Mouse (Mus musculus): ENCODE results near the gene Tspan18. TPM values are rescaled to one million over a fixed set of nuclear protein-coding genes. Genes with fewer than 3 reads are reported as not detected.

The Tspan18 gene
- polyA plus RNA-seq, 1 experiment from 2014 or later, result 41.8 TPM

DNA sequence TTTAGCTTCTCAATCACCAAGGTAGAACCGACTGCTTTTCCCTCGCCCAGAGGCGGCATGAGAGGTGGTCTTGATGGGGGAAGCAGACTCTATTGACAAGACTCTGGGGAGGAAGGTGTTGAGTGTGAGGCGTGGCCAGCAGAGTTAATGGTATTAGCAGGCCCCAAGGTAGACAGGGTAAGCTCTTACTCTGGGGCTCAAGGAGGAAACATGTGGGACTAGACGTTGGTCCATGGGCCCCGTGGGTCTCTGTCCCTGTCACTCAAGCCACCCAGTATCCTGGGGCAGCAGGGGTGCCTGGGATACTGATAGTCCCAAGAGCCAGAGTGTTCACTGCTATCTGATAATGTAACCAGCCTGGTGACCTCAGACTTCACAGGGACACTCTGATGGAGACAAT, 26.0 kb upstream of the Tspan18 start:
- Histone ChIP-seq H3K4me2 (no peak overlapping the region), H3K27me3 (no peaks in the 10 kb centered on the region), H3K36me3 (no peaks in the 10 kb centered on the region), H3K9ac (no peak overlapping the region), H3K9me3 (no peaks in the 10 kb centered on the region), H3K27ac (replicated peaks) (no peak overlapping the region), H3K4me1 (replicated peaks) (peaks cover 21% of the 10 kb centered on the region), H3K4me3 (no peak overlapping the region)
- ATAC-seq (ENCODE audit: low read depth), result no peak
- WGBS, result 80% methylated on average over 6 of the region's 6 CpGs

DNA sequence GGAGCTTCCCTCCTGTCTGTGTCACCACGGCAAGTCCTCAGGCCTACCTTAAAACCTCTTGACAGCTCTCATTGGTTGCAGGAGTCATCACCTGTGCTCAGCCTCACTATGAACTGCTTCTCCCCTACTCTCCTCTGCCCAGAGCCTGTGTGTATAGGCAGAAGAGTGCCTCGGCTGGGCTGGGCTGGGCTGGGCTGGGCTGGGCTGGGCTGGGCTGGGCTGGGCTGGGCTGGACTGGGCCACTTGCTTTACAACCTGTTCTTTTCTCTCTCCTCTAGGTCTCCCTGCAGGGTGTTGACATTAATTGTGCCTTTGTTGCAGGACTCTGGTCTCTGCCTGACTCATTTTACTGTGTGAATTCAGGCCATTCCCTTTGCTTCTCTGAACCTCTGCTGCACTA, 23.1 kb upstream of the Tspan18 start:
- no peak overlapping the region for H3K4me2 ChIP-seq
- no peaks in the 10 kb centered on the region for H3K27me3 ChIP-seq
- 26% methylated on average over 2 of the region's 2 CpGs for WGBS
- peaks cover 24% of the 10 kb centered on the region for H3K4me1 ChIP-seq (replicated peaks)
- no peaks in the 10 kb centered on the region for H3K36me3 ChIP-seq
- H3K9me3 ChIP-seq, result no peaks in the 10 kb centered on the region
- no peak overlapping the region for H3K4me3 ChIP-seq
- H3K9ac ChIP-seq, result no peak overlapping the region
- ATAC-seq (ENCODE audit: low read depth), result no peak
- H3K27ac ChIP-seq (replicated peaks), result no peak overlapping the region

DNA sequence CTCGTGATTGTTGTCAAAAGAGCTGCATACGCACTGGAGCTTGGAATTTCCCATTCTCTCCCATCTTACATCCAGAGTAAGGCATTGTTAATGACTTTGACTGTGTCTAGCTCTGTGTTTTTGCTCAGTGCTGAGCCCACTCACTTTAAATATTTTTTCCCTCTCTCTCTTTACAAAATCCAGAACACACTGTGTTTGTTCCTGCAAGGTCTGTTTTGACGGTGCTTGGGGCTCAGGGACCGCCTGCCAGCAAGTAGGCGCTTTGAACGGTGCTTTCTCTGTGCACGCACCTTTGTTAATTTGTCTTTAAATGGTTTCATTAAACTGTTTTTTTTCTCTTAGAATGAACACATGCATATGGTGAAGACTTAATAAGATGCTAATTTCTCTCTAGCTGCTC, 21.5 kb upstream of the Tspan18 start:
- H3K27me3 ChIP-seq, result no peaks in the 10 kb centered on the region
- no peak for ATAC-seq (ENCODE audit: low read depth)
- WGBS, result 37% methylated on average over 7 of the region's 7 CpGs
- H3K4me1 ChIP-seq (replicated peaks), result peaks cover 24% of the 10 kb centered on the region
- H3K9me3 ChIP-seq, result no peaks in the 10 kb centered on the region
- no peaks in the 10 kb centered on the region for H3K36me3 ChIP-seq
- H3K4me3 ChIP-seq, result no peak overlapping the region
- H3K9ac ChIP-seq, result 0 out of 2 replicates have a peak overlapping the region, but pooled peaks have one; percentile 4
- peak overlapping the region; percentile 69 for H3K27ac ChIP-seq (replicated peaks)
- no peak overlapping the region for H3K4me2 ChIP-seq

DNA sequence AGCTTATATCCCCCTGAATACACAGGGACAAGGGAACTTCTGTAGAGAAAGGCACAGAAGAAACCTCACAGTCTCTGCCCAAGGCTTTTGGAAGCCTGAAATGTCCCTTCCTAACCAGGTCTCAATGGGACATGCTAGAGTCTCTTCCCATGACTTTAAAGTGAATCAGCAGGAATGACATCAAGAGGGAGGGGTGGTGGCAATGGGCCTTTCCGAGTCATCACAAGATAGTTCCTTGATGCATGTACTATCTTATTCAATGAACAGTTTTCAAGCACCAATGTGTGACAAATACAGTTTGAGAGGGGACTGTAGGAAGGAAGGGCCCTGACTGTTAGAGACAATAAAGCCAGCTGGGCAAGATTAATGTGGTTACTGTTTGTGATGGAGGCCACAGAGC, 20.3 kb upstream of the Tspan18 start:
- WGBS, result 61% methylated on average over 1 of the region's 1 CpGs
- Histone ChIP-seq H3K27me3 (no peaks in the 10 kb centered on the region), H3K4me1 (replicated peaks) (peaks cover 24% of the 10 kb centered on the region), H3K36me3 (no peaks in the 10 kb centered on the region), H3K4me3 (no peak overlapping the region), H3K9ac (no peak overlapping the region), H3K9me3 (no peaks in the 10 kb centered on the region), H3K27ac (replicated peaks) (peak overlapping the region; percentile 69; the same call in 1 of the 2 replicates), H3K4me2 (no peak overlapping the region)
- ATAC-seq (ENCODE audit: low read depth), result no peak

DNA sequence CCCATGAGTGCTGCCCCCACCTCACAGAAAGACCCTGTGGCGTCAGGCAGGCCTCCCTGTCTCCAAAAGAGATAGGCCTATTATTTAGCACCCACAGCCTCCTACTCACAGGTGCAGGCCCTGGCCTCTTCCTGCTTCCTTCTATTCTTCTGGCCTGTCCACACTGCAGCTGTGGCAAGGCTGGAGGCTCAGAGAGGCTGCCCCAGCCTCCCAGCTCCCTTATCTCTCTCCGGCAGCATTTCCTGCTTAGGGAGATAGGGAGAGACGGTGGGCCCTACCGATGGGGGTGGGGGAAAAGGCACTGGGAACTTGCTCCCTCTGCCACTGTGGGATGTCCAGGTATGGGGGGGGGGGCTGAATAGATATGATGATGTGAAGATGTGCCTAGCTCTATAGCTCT, 19.4 kb upstream of the Tspan18 start:
- no peak overlapping the region for H3K9ac ChIP-seq
- no peak overlapping the region for H3K27ac ChIP-seq (replicated peaks)
- no peaks in the 10 kb centered on the region for H3K36me3 ChIP-seq
- H3K4me2 ChIP-seq, result no peak overlapping the region
- no peak for ATAC-seq (ENCODE audit: low read depth)
- no peaks in the 10 kb centered on the region for H3K27me3 ChIP-seq
- no peak overlapping the region for H3K4me3 ChIP-seq
- peaks cover 26% of the 10 kb centered on the region for H3K4me1 ChIP-seq (replicated peaks)
- 80% methylated on average over 4 of the region's 4 CpGs for WGBS
- no peaks in the 10 kb centered on the region for H3K9me3 ChIP-seq

DNA sequence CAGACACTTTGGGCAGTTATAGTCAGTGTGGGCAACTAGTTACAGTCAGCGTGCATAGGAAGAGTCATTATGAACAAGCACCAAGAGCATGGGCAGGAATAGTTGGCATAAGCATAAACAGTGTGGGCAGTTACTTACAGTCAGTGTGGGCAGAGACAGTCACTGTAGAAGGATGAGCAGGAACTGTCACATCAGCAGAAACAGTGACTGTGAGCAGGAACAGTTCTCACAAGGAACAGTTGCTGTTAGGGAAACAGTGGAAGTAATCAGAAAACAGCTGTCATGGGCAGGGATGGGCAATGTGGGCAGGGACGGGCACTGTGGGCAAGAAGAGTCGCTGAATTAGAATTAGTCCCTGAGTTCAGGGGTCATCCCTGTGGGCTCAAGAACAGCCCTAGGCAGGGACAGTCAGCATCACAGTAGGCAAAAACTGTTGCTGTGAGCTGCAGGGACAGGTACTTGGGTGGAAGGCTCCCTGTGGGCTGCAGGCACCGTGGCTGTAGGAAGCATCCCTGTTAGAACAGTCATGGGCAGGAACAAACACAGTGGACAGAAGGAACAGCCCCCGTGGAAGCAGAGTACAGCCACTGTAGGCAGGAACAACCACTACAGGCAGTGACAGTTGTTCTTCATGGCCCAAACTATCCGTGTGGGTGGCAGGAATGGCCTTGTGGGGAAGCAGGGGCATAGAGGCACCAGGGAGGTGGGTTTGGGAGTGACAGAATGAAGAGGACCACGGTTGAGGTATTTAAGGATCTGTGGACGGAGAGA, 18.8 kb upstream of the Tspan18 start:
- Histone ChIP-seq H3K27me3 (no peaks in the 10 kb centered on the region), H3K4me2 (no peak overlapping the region), H3K9me3 (no peaks in the 10 kb centered on the region), H3K27ac (replicated peaks) (no peak overlapping the region), H3K9ac (no peak overlapping the region), H3K36me3 (no peaks in the 10 kb centered on the region), H3K4me1 (replicated peaks) (peaks cover 32% of the 10 kb centered on the region), H3K4me3 (no peak overlapping the region)
- WGBS, result 87% methylated on average over 8 of the region's 8 CpGs
- no peak for ATAC-seq (ENCODE audit: low read depth)

DNA sequence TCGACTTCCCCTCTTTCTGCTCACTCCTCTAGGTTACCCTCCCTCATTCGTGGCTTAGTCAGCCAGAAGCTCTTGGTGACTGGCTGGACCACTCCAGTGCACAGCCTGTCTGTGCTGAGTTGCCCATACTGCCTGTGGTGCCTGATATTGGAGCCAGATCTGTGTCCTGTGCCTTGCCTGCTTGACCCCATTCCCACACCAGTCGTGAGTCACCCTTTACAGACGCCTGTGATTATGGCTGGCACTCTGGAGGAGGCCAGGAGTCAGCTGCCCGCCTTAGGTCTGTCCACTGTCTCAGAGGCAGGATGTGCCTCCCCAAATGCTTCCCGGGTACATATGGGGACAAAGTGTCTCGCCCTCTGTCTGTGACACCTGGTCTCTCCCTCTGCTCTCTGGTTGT, 17.0 kb upstream of the Tspan18 start:
- ATAC-seq (ENCODE audit: low read depth), result no peak
- Histone ChIP-seq H3K9ac (no peak overlapping the region), H3K27me3 (no peaks in the 10 kb centered on the region), H3K9me3 (no peaks in the 10 kb centered on the region), H3K27ac (replicated peaks) (no peak overlapping the region), H3K4me3 (no peak overlapping the region), H3K36me3 (no peaks in the 10 kb centered on the region), H3K4me1 (replicated peaks) (peaks cover 33% of the 10 kb centered on the region), H3K4me2 (no peak overlapping the region)
- 69% methylated on average over 7 of the region's 7 CpGs for WGBS

DNA sequence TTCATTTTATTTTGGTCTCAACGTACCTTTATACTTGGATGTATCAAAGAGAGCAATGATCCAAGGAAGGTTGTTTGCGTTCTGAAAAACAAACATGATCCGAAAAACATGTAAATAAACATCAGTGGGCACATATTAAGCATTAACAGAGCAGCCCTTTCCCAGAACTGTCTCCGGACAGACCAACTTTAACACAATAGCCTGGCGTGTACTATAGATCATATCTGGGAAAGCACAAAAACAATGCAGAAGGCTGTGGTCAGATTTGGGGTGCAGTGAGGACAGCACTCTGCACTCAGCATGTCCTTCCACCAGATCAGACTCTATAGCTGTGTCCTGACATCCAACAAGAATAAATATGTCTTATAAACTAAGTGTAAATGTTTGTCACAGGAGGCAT, 12.7 kb upstream of the Tspan18 start:
- Histone ChIP-seq H3K4me2 (no peak overlapping the region), H3K4me3 (no peak overlapping the region), H3K36me3 (no peaks in the 10 kb centered on the region), H3K27me3 (no peaks in the 10 kb centered on the region), H3K9ac (no peak overlapping the region), H3K27ac (replicated peaks) (no peak overlapping the region), H3K4me1 (replicated peaks) (peaks cover 14% of the 10 kb centered on the region; the same call in 1 of the 2 replicates), H3K9me3 (no peaks in the 10 kb centered on the region)
- WGBS, result 82% methylated on average over 5 of the region's 5 CpGs
- no peak for ATAC-seq (ENCODE audit: low read depth)

DNA sequence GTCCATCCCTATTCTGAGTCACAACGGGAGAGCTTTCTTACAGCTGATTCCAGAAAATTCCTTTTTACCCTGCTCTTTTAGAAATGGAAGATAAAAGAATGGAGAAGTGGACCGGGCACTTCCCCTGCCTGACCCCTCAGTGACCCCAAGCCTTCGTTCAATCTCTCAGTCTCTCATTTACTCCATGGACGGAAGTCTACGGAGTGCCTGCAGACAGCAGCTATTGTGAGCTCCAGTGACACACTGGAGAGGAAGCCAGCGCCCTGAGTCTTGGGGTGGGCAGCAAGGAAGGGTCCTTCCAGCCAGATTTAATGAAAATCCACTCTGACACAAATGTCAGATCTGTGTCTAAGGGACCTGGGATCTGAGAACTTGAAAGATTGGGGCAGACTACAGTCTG, 12.3 kb upstream of the Tspan18 start:
- H3K4me1 ChIP-seq (replicated peaks), result peaks cover 14% of the 10 kb centered on the region; the same call in 1 of the 2 replicates
- H3K9me3 ChIP-seq, result no peaks in the 10 kb centered on the region
- no peaks in the 10 kb centered on the region for H3K36me3 ChIP-seq
- 16% methylated on average over 6 of the region's 6 CpGs for WGBS
- H3K9ac ChIP-seq, result no peak overlapping the region
- no peak overlapping the region for H3K4me3 ChIP-seq
- H3K27ac ChIP-seq (replicated peaks), result no peak overlapping the region
- no peaks in the 10 kb centered on the region for H3K27me3 ChIP-seq
- no peak for ATAC-seq (ENCODE audit: low read depth)
- no peak overlapping the region for H3K4me2 ChIP-seq

DNA sequence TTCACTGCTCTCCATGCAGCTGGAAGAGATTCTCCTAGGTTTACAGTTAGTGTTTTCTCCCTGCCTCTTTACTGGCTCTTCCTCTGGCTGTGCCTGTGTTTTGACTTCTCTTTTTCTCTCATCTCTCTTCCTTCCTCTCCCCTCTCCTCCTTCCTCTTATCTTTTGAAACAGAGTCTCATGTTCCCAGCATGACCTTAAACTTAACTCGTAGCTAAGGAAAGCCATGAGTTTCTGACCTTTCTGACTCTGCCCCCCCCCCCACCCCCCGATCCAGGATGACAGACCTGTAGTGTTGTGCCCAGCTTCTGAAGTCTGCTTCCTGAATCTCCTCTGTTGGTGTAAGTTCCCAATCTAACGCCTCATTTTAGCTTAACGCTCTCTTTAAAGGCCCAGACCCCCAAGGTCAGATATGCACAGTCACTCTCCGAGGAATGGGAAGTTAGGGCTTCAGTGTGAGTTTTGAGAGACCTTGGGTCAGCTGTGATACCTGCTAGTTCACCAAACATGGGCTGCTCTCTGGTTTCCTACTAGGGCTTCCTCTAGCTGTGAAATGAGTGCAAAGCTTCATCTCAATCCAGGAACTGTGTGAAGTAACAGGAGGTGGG, 11.5 kb upstream of the Tspan18 start:
- H3K4me1 ChIP-seq (replicated peaks), result peaks cover 14% of the 10 kb centered on the region; the same call in 1 of the 2 replicates
- H3K27me3 ChIP-seq, result no peaks in the 10 kb centered on the region
- H3K27ac ChIP-seq (replicated peaks), result no peak overlapping the region
- H3K4me3 ChIP-seq, result no peak overlapping the region
- H3K9me3 ChIP-seq, result no peaks in the 10 kb centered on the region
- H3K4me2 ChIP-seq, result no peak overlapping the region
- WGBS, result 79% methylated on average over 5 of the region's 5 CpGs
- no peaks in the 10 kb centered on the region for H3K36me3 ChIP-seq
- H3K9ac ChIP-seq, result no peak overlapping the region
- no peak for ATAC-seq (ENCODE audit: low read depth)

DNA sequence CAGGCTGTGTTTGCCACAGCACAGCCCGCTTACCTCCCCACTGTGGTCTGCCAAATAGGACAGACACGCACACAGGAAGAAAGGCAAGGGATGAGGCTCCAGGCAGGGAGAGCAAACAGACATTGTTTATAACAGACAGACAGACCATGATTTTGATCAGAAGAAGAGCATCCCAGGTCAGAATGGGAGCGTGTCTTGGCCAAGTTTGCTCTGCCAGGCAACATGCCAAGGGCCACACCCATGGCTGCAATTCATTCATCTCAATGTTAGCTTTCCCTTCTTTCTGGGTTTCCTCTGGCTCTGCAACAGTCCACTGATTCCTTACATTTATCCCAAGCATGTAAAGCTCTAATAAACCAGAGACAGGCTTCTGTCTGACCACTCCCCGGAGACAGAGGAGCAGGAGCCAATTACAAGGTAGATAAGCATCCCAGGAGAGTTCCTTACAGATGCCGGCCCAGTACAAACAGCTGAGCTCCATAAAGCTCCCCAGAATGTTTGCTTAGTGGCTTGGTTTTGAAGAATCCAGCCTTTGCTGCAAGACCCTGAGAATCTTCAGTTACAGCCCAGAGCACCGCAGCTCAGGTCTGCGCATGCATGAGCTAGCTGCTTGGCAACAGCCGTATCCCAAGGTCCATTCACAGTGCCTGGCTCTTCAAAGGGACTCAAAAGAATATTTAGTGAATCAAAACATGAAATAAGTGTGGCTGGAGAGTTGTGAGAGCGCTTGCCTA, 5.2 kb upstream of the Tspan18 start:
- Histone ChIP-seq H3K9me3 (no peaks in the 10 kb centered on the region), H3K4me2 (peak overlapping the region; percentile 13; the same call in 1 of the 2 replicates), H3K27ac (replicated peaks) (peak overlapping the region; percentile 75), H3K9ac (no peak overlapping the region; the same call in 1 of the 2 replicates), H3K27me3 (no peaks in the 10 kb centered on the region), H3K4me1 (replicated peaks) (peaks cover 33% of the 10 kb centered on the region), H3K4me3 (no peak overlapping the region), H3K36me3 (no peaks in the 10 kb centered on the region)
- 0 out of 2 replicates have a peak, but pooled peaks have one; percentile 19 for ATAC-seq (ENCODE audit: low read depth)
- WGBS, result 49% methylated on average over 9 of the region's 9 CpGs

DNA sequence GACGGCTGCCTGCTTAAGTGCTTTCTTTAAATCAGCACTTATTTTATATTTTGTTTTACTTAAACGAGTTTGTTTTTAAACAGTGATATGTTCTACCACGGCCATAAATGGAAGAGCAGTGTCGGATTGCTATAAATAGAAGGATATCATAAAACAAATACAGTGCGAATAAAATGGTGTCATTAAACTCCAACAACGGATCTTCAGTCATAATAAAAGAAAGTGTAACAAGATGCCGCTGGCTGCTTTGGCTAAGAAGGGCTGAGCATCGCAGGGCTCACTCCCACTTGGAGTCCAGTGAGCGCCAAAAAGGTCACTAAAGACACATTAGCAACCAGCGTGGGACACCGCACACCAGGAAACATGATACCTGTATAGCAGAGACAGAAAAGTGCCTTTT, 1.7 kb upstream of the Tspan18 start:
- H3K27me3 ChIP-seq, result no peaks in the 10 kb centered on the region
- H3K4me2 ChIP-seq, result no peak overlapping the region
- WGBS, result 71% methylated on average over 11 of the region's 11 CpGs
- no peak overlapping the region for H3K27ac ChIP-seq (replicated peaks)
- H3K4me1 ChIP-seq (replicated peaks), result peaks cover 58% of the 10 kb centered on the region
- ATAC-seq (ENCODE audit: low read depth), result no peak
- H3K36me3 ChIP-seq, result no peaks in the 10 kb centered on the region
- H3K4me3 ChIP-seq, result no peak overlapping the region
- no peak overlapping the region for H3K9ac ChIP-seq
- H3K9me3 ChIP-seq, result no peaks in the 10 kb centered on the region

All from neural tube, embryonic 13.5 days (tissue).